Mouse (Mus musculus): ENCODE measurements around the gene Gm20388.

Gm20388 gene

DNA sequence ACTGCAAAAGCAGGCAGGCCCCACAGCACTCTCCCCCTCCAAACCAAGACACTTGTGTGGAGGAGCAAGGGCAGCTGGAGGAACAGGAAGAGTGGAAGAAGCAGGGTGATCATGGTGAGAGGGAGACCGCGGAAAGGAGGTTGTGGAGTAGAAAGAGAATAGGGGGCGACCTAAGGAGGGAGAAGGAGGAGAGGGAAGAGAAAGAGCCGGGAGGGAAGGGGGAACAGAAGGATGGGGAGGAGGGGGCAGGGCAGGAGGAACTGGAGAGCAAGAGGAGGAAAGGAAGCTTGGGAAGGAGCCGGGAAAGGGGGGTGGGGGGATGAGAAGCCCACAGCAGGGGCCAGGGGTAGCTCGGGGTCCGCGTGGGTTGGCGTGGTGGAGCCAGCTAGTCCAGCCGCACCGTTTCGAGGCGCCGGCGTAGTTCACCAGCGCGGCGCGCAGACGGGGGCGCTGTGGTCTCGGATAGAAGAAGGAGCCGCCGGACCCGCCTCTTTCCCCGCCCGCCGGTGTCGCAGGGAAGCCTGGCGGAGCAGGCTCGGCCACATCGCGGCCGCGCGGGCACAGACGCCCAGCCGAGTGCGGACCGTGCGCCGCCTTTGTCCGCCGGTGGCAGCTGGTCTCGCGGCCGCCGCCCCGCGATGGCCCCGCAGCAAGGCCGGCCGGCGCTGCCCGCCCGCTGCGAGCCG is 3742.8 kb downstream of the Gm20388 start, which contains the start of gene Rhou:
Gene Rhou, plus strand, starts transcription at position 622 of the 686 bp plus-strand sequence.
- DNase-seq (ENCODE audit: low spot score), result peak; percentile 94

- DNase-seq (ENCODE audit: low spot score), result peak; percentile 62
Observed at GRCm38 (mm10) chr8:123653994-123654569, 3743.4 kb downstream of the Gm20388 start.

- no peak for DNase-seq (ENCODE audit: low spot score)
Observed at GRCm38 (mm10) chr8:123654763-123655162, 3744.1 kb downstream of the Gm20388 start.

DNA sequence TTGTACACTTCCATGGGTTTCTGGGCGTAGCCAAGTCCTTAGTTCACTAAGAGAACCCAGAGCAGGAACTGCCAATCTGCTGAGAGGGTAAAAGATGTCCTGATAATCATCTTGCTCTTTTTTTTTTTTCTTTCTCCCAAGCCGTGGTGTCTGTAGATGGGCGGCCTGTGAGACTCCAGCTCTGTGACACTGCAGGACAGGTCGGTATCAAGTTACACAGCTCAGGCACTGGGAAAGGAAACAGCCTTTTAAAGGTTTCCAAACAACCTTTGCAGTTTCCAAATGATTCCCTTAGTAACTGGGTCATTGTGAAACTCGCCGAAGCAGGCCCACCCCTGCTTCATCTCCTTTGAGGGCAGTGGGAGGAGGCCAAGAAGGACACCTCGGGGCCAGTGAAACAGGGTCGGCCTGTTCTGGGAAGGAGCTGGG is 3744.7 kb downstream of the Gm20388 start:
- no peak for DNase-seq (ENCODE audit: low spot score)

DNA sequence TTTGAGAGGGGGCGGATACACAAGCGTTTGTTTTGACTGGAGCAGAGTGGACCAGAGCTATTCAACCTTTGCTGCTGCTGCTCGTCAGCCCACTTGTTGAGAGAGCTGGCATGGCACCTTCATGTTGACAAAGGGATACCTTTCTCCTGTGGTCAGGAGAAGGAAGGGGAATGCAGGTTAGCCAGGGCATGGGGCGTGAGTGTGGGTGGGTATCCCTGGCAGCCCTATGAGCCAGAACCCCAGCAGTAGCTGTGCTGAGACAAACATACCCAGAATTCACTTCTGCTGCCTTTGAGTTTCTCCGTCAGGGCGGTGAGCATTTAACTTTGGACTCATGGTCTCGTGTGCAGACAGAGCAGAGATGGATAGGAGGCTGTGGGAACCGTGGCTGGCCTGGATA is 3747.2 kb downstream of the Gm20388 start:
- DNase-seq (ENCODE audit: low spot score), result no peak

- DNase-seq (ENCODE audit: low spot score), result no peak
Observed at GRCm38 (mm10) chr8:123659469-123660057, 3748.9 kb downstream of the Gm20388 start.

DNA sequence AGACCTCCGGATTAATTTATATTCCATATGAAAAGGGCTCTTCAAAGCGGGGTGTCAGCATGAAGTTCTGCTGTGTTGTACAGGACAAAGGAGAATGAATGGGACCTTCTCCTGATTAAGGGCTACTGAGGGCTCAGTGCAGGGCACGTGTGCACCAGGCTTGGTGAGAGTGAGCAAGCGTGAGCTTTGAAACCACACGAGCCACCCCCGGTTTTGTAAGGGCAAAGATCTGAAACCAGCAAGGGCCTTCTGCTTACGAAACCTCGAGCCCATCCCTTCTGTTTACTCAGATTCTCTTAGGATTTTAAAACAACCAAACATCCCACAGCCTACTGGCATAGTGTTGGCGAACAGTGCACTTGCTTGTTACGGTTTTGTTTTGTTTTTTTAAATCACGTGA is 3750.9 kb downstream of the Gm20388 start:
- DNase-seq (ENCODE audit: low spot score), result no peak

DNA sequence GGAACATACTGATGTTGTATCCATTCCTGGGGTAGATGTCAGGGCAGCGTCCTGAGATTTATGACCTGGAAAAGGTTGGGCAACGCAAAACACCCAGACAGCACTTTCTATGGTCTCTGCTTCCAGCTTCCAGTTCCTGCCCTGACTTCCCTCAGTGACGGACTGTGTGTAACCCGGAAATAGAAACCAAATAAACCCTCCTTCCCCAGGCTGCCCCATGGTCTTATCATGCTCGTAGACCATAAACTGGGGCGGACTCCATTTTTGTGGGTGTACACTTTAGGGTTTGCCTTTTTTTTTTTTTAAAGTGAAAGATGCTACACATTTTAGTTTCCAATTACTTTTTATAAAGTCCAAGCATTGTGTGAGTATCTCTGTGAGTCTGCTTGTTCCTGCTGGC is 3754.9 kb downstream of the Gm20388 start:
- no peak for DNase-seq (ENCODE audit: low spot score)

DNA sequence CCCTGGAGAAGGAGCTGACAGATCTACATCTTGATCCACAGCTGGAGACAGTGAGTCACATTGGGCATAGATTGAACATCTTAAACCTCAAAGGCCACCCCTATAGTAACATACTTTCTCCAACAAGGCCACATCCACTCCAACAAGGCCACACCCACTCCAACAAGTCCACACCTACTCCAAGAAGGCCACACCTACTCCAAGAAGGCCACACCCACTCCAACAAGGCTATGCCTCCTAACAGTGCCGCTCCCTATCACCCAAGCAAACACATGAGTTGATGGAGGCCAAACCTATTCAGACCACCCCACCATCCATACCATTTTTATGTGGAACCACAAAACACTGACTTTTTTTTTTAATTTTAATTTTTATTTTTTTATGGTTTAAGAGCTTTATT is 3756.2 kb downstream of the Gm20388 start:
- DNase-seq (ENCODE audit: low spot score), result no peak

DNA sequence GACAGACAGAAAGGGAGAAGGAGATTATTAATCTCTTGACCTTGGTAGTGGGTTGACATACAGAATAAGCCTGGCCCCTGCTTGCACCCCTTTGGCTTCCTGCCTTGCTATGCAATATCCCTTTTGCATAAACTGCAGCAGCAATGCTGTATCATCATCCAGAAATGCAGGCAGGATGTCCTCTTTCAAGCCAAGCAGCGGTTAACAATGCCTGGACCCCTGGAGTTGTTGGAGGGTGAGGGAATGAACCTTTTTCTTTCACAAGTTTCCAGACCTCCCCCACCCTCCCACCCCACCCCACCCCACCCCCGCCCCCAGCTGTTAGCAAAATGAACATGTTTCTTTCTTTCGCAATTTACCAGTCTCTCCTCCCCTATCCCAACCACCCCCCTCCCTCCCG is 3758.0 kb downstream of the Gm20388 start:
- DNase-seq (ENCODE audit: low spot score), result no peak

DNA sequence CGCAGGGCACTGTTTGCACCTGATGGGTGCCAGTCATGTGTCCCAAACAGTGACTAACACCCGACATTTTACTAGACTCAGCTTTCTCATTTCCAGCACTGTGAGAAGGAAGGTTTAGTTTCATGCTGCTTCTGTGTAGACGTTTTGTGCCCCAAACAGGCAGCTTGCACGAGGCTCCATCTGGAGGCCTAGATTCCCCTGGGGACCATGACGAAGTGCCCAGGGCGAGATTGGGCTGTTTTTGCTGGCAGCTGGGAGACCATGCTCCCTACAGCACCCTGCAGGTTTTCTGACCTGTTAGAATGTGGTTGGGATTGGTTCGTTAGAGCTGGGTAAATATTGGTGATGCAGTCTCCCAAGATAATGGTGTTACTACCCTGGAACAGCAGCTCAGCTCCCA is 3760.1 kb downstream of the Gm20388 start:
- DNase-seq (ENCODE audit: low spot score), result no peak

GRCm38 (mm10) chr8:123671454-123671853 is 3760.8 kb downstream of the Gm20388 start:
- no peak for DNase-seq (ENCODE audit: low spot score)

DNA sequence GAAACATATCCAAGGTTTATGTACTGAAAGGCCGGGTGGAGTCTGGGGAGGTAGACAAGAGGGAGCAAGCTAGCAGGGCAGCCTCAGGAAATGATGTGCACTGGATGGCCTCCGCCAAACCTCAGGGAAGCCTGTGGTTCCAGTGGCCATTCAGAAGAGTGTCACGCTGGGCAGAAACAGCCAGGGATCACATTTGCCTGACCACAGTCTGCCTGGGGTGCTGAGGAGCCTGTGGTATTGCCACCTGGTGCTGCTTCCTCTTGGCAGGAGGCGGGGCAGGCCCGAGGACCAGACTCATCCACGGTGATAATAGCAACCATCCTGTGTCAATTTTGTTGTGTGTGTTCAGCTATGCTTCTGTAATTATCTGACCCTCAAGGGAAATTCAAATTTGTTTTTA is 3762.0 kb downstream of the Gm20388 start:
- no peak for DNase-seq (ENCODE audit: low spot score)

DNA sequence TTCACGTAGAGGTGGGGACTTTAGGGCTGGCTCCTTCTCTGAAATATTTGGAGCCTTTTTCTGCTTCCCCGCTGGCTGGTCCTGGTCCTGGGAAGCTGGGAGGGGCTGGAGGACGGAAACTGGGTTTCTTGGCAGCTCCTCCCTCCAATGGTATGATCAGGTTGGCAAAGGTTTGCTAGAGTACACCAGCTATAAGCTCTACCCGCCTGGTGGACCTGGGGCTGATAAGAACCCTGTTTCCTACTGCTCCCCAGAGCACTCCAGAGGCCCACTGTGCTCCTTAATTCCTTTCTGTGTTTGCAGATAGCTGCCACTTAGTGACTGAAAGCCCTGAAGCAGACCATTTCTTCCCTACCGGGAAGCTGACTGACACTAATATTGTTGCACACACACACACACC is 3765.0 kb downstream of the Gm20388 start:
- no peak for DNase-seq (ENCODE audit: low spot score)

DNA sequence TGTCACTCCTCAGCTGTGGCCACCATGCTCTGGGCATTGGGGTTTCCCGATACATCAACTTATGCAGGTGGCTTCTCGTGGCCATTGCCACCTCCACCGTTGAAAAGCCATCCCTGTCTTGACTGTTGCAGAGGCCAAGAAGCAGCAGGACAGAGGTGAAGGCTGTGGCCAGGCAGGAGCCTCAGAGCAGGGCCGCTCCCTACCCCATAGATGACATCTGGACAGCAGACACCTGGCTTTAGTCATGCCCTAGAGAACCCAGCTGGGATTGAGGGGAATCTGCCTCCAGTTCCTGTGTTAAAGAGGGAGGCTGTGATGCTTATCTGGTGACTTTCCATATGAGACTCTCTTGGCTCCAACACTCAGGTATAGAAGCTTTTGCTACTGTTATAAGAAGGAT is 3767.7 kb downstream of the Gm20388 start:
- no peak for DNase-seq (ENCODE audit: low spot score)

DNA sequence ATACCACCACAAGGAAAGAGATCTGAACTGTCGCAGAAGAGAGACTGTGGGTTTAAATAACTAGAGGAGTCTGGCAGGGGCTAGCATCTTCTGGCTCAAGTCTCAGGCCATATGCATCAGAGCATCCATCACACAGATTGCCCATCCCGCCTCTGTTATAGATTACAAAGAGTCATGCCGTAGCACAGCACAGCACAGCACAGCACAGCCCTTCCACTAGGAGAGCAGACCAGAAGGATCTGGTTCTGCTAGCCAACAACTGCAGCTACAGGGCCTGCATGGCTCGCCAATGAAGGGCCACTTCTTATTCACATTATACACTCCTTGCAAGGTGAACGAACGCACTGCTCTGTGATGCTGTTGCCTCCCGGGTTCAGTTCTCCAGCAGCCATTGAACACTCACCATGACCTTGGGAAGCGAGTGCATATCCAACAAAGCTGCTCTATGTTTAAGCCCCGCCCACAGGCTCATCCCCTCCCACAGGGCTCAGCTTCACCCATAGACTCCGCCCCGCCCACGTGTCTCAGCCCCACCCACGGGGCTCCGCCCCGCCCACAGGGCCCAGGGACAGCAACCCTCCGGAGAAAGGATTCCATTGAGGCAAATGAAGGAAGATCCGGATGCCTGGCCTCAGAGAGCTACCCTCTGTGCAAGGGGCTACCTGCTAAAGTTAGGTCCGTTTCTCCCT is 3771.6 kb downstream of the Gm20388 start:
- no peak for DNase-seq (ENCODE audit: low spot score)

- no peak for DNase-seq (ENCODE audit: low spot score)
Observed at GRCm38 (mm10) chr8:123683321-123683720, 3772.7 kb downstream of the Gm20388 start.

DNA sequence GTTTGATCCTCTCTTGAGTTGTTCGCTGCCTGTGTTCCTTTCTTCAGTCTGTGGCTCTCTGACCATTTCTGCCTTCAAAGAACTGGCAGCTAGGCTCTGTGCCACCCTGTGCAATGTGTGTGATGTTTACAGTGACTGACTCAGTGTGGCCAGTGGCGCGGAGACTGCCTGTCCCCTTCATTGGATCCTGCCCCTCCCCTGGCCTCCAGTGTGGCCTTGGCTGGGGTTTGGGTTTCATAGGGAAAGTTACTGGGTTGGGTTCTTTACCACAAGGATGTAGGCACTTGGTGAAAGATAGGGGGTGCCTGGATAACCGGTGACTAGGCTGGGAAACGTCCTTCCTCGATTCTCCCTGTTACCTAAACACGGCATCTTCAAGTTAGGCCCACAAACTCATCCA is 3774.2 kb downstream of the Gm20388 start:
- DNase-seq (ENCODE audit: low spot score), result no peak

- DNase-seq (ENCODE audit: low spot score), result no peak
Observed at GRCm38 (mm10) chr8:123685477-123685876, 3774.8 kb downstream of the Gm20388 start.

GRCm38 (mm10) chr8:123687826-123688225 is 3777.2 kb downstream of the Gm20388 start:
- no peak for DNase-seq (ENCODE audit: low spot score)

- DNase-seq (ENCODE audit: low spot score), result no peak
Observed at GRCm38 (mm10) chr8:123692165-123692962, 3781.7 kb downstream of the Gm20388 start.

- no peak for DNase-seq (ENCODE audit: low spot score)
Observed at GRCm38 (mm10) chr8:123696167-123696566, 3785.5 kb downstream of the Gm20388 start.

Measured in urinary bladder, postnatal 25 days (tissue).